38 mouse cellular contexts compared by ENCODE assay signal in genomic region chr5:150491573-150492173, GRCm38 (mm10). TPM values are rescaled to one million over a fixed set of nuclear protein-coding genes. Genes with fewer than 3 reads are reported as not detected.
"Had no signal": no experiment of that assay in that cellular context is flagged by ENCODE, and none has a peak within 500 bp of the region (broad histone marks: within the 10 kb centered on the region; RNA-seq: fewer than 3 reads in every experiment).

No protein-coding gene starts in this region.

RNA-seq across cellular contexts. Expression of gene Zar1l, which starts 26.3 kb away (rescaled TPM):
- total RNA-seq: heart, postnatal 10 days; heart, postnatal 14 days; heart, postnatal 25 days; heart, postnatal 36 days; heart, postnatal 4 days; hematopoietic stem cell, adult 5-6 weeks; hindbrain, postnatal 0 days; layer of hippocampus, adult 18-20 months; layer of hippocampus, adult 2 months; layer of hippocampus, postnatal 10 days; layer of hippocampus, postnatal 14 days; layer of hippocampus, postnatal 25 days; layer of hippocampus, postnatal 36 days had no signal
- polyA plus RNA-seq: heart, embryonic 11.5 days; heart, embryonic 12.5 days; heart, embryonic 13.5 days; heart, embryonic 14.5 days; heart, embryonic 15.5 days; heart, embryonic 16.5 days; heart, postnatal 0 days; hindbrain, embryonic 10.5 days; hindbrain, embryonic 11.5 days; hindbrain, embryonic 12.5 days; hindbrain, embryonic 13.5 days; hindbrain, embryonic 14.5 days; hindbrain, embryonic 15.5 days; hindbrain, embryonic 16.5 days; hindbrain, postnatal 0 days; inflammation-experienced regulatory T-cells, adult 6 months; intestine, embryonic 14.5 days; intestine, embryonic 15.5 days; intestine, embryonic 16.5 days; intestine, postnatal 0 days; kidney, adult 2 months; kidney, embryonic 14.5 days; kidney, embryonic 15.5 days; kidney, embryonic 16.5 days; kidney, postnatal 0 days; large intestine, adult 2 months had no signal
